Mouse (Mus musculus): ENCODE measurements around the gene Chrna1.
"Not testable (repeated sequence)": the region's sequence is repeated elsewhere in the genome, so short reads cannot be mapped to it uniquely, and the experiment has no call there.

Chrna1 gene

GRCm38 (mm10) chr2:73557956-73558355 lies 22.2 kb downstream of the Chrna1 start:
- DNase-seq (ENCODE audit: low spot score in 2 of 2): no peak

- not testable (repeated sequence) for DNase-seq (ENCODE audit: low spot score in 2 of 2)
Measured at GRCm38 (mm10) chr2:73557061-73557460, 23.1 kb downstream of the Chrna1 start.

GRCm38 (mm10) chr2:73554389-73554788 lies 25.7 kb downstream of the Chrna1 start:
- no peak for DNase-seq (ENCODE audit: low spot score in 2 of 2)

GRCm38 (mm10) chr2:73552926-73553325 lies 27.2 kb downstream of the Chrna1 start:
- DNase-seq (ENCODE audit: low spot score in 2 of 2): no peak

- DNase-seq (ENCODE audit: low spot score in 2 of 2): no peak
Measured at GRCm38 (mm10) chr2:73550725-73551124, 29.4 kb downstream of the Chrna1 start.

- no peak for DNase-seq (ENCODE audit: low spot score in 2 of 2)
Measured at GRCm38 (mm10) chr2:73548542-73548941, 31.6 kb downstream of the Chrna1 start.

- no peak for DNase-seq (ENCODE audit: low spot score in 2 of 2)
Measured at GRCm38 (mm10) chr2:73547256-73547655, 32.9 kb downstream of the Chrna1 start.

GRCm38 (mm10) chr2:73545556-73545955 lies 34.6 kb downstream of the Chrna1 start:
- no peak for DNase-seq (ENCODE audit: low spot score in 2 of 2)

GRCm38 (mm10) chr2:73540450-73541162 lies 39.5 kb downstream of the Chrna1 start:
- no peak for DNase-seq (ENCODE audit: low spot score in 2 of 2)

GRCm38 (mm10) chr2:73539697-73540096 lies 40.4 kb downstream of the Chrna1 start:
- DNase-seq (ENCODE audit: low spot score in 2 of 2): no peak

- no peak for DNase-seq (ENCODE audit: low spot score in 2 of 2)
Measured at GRCm38 (mm10) chr2:73539141-73539540, 41.0 kb downstream of the Chrna1 start.

- no peak for DNase-seq (ENCODE audit: low spot score in 2 of 2)
Measured at GRCm38 (mm10) chr2:73538590-73538989, 41.5 kb downstream of the Chrna1 start.

GRCm38 (mm10) chr2:73536091-73536783 lies 43.9 kb downstream of the Chrna1 start:
- DNase-seq (ENCODE audit: low spot score in 2 of 2): no peak

GRCm38 (mm10) chr2:73534720-73535119 lies 45.4 kb downstream of the Chrna1 start:
- no peak for DNase-seq (ENCODE audit: low spot score in 2 of 2)

- no peak for DNase-seq (ENCODE audit: low spot score in 2 of 2)
Measured at GRCm38 (mm10) chr2:73530487-73530886, 49.7 kb downstream of the Chrna1 start.

- peak; percentile 90 to 91 for DNase-seq (ENCODE audit: low spot score in 2 of 2)
Measured at GRCm38 (mm10) chr2:73529356-73530330, 50.5 kb downstream of the Chrna1 start, which contains the start of gene Wipf1. Gene Wipf1 (minus strand): TSS chr2:73529734.

- peak in 1 of 2 experiments; percentile 27 for DNase-seq (ENCODE audit: low spot score in 2 of 2)
Measured at GRCm38 (mm10) chr2:73528516-73529355, 51.4 kb downstream of the Chrna1 start.

GRCm38 (mm10) chr2:73527956-73528355 lies 52.2 kb downstream of the Chrna1 start:
- no peak for DNase-seq (ENCODE audit: low spot score in 2 of 2)

- peak; percentile 68 to 79 for DNase-seq (ENCODE audit: low spot score in 2 of 2)
Measured at GRCm38 (mm10) chr2:73526691-73527090, 53.4 kb downstream of the Chrna1 start.

- no peak for DNase-seq (ENCODE audit: low spot score in 2 of 2)
Measured at GRCm38 (mm10) chr2:73522891-73523290, 57.2 kb downstream of the Chrna1 start.

- no peak for DNase-seq (ENCODE audit: low spot score in 2 of 2)
Measured at GRCm38 (mm10) chr2:73522336-73522735, 57.8 kb downstream of the Chrna1 start.

All from heart, adult 9 months (tissue).